Mouse (Mus musculus) embryonic facial prominence, embryonic 10.5 days (tissue): ENCODE data around the gene Crybg3. TPM values are rescaled to one million over a fixed set of nuclear protein-coding genes. Genes with fewer than 3 reads are reported as not detected.

ENCODE experiments used
- DNase-seq: peaks from one replicate; pipeline ENCODE4 v3.0.0-alpha.2; 2017; ENCODE audit warnings: low spot score
- H3K27ac ChIP-seq: fragments of 300-500 bp; sonication (generic); replicated peaks from 2 replicates; pipeline ENCODE4 v1.5.1; 2016; ENCODE audit warnings: mild to moderate bottlenecking
- H3K27me3 ChIP-seq: fragments of 300-500 bp; sonication (generic); replicated peaks from 2 replicates; pipeline ENCODE4 v1.6.1; 2016; ENCODE audit warnings: low read depth, mild to moderate bottlenecking; ENCODE audit not compliant: poor library complexity, severe bottlenecking
- H3K36me3 ChIP-seq: fragments of 300-500 bp; sonication (generic); replicated peaks from 2 replicates; pipeline ENCODE4 v1.6.1; 2016; ENCODE audit warnings: mild to moderate bottlenecking, moderate library complexity
- H3K4me1 ChIP-seq: fragments of 300-500 bp; sonication (generic); 2 replicates; pipeline ENCODE4 v1.6.1; 2016
- H3K4me3 ChIP-seq: fragments of 300-500 bp; sonication (generic); 2 replicates; pipeline ENCODE4 v1.5.1; 2016; ENCODE audit warnings: mild to moderate bottlenecking, moderate library complexity
- H3K9me3 ChIP-seq: fragments of 300-500 bp; sonication (generic); 2 replicates; pipeline ENCODE4 v1.6.1; 2016; ENCODE audit warnings: mild to moderate bottlenecking
- WGBS: fragments of 180-500 bp; shearing (Covaris S2); methylation state at CpG from one replicate; pipeline ENCODE4 v1.1.7; 2016; 5-methylcytosine and 5-hydroxymethylcytosine counted together
- polyA plus RNA-seq: library from polyadenylated mRNA; unstranded; fragments of >200 nt; fragmentation: Nextera tagmentation; extraction: Ambion mirVana; gene quantifications from 2 replicates; pipeline ENCODE4 v1.2.1, GENCODE M21; 2016

Crybg3 gene
- polyA plus RNA-seq, 1 experiment from 2014 or later, result 7.1 TPM

- Histone ChIP-seq H3K36me3 (no peaks in the 10 kb centered on the region), H3K27me3 (no peaks in the 10 kb centered on the region), H3K4me3 (no peak overlapping the region), H3K27ac (no peak overlapping the region), H3K4me1 (no peaks in the 10 kb centered on the region), H3K9me3 (no peaks in the 10 kb centered on the region)
- DNase-seq, result no peak
- 96% methylated on average over 8 of the region's 8 CpGs for WGBS
Measured at GRCm38 (mm10) chr16:59570807-59571206, 30.0 kb downstream of the Crybg3 start.

GRCm38 (mm10) chr16:59569837-59570236 is 30.9 kb downstream of the Crybg3 start:
- no peaks in the 10 kb centered on the region for H3K27me3 ChIP-seq
- 66% methylated on average over 8 of the region's 8 CpGs for WGBS
- no peaks in the 10 kb centered on the region for H3K4me1 ChIP-seq
- H3K27ac ChIP-seq, result no peak overlapping the region
- H3K36me3 ChIP-seq, result peaks cover 5% of the 10 kb centered on the region; the same call in 1 of the 2 replicates
- no peak for DNase-seq
- no peaks in the 10 kb centered on the region for H3K9me3 ChIP-seq
- no peak overlapping the region for H3K4me3 ChIP-seq

- 72% methylated on average over 10 of the region's 10 CpGs for WGBS
- Histone ChIP-seq H3K27me3 (no peaks in the 10 kb centered on the region), H3K4me3 (no peak overlapping the region), H3K27ac (no peak overlapping the region), H3K36me3 (peaks cover 7% of the 10 kb centered on the region; the same call in 1 of the 2 replicates), H3K4me1 (no peaks in the 10 kb centered on the region), H3K9me3 (no peaks in the 10 kb centered on the region)
- no peak for DNase-seq
Measured at GRCm38 (mm10) chr16:59567721-59568381, 32.9 kb downstream of the Crybg3 start.

- peaks cover 7% of the 10 kb centered on the region; the same call in 1 of the 2 replicates for H3K36me3 ChIP-seq
- DNase-seq, result no peak
- H3K4me3 ChIP-seq, result no peak overlapping the region
- H3K27ac ChIP-seq, result no peak overlapping the region
- H3K9me3 ChIP-seq, result no peaks in the 10 kb centered on the region
- 86% methylated on average over 4 of the region's 4 CpGs for WGBS
- no peaks in the 10 kb centered on the region for H3K27me3 ChIP-seq
- no peaks in the 10 kb centered on the region for H3K4me1 ChIP-seq
Measured at GRCm38 (mm10) chr16:59566437-59566836, 34.3 kb downstream of the Crybg3 start.

- Histone ChIP-seq H3K27me3 (no peaks in the 10 kb centered on the region), H3K4me1 (no peaks in the 10 kb centered on the region), H3K9me3 (no peaks in the 10 kb centered on the region), H3K36me3 (peaks cover 7% of the 10 kb centered on the region; the same call in 1 of the 2 replicates), H3K27ac (no peak overlapping the region), H3K4me3 (no peak overlapping the region)
- DNase-seq, result no peak
- 83% methylated on average over 2 of the region's 2 CpGs for WGBS
Measured at GRCm38 (mm10) chr16:59565631-59566030, 35.1 kb downstream of the Crybg3 start.

- H3K27me3 ChIP-seq, result no peaks in the 10 kb centered on the region
- H3K36me3 ChIP-seq, result peaks cover 16% of the 10 kb centered on the region; the same call in 1 of the 2 replicates
- no peak overlapping the region for H3K27ac ChIP-seq
- no peaks in the 10 kb centered on the region for H3K9me3 ChIP-seq
- no peak for DNase-seq
- no peaks in the 10 kb centered on the region for H3K4me1 ChIP-seq
- 56% methylated on average over 5 of the region's 5 CpGs for WGBS
- no peak overlapping the region for H3K4me3 ChIP-seq
Measured at GRCm38 (mm10) chr16:59564025-59564424, 36.8 kb downstream of the Crybg3 start.

- Histone ChIP-seq H3K9me3 (no peaks in the 10 kb centered on the region), H3K27me3 (no peaks in the 10 kb centered on the region), H3K4me3 (no peak overlapping the region), H3K36me3 (peaks cover 42% of the 10 kb centered on the region), H3K27ac (no peak overlapping the region), H3K4me1 (no peaks in the 10 kb centered on the region)
- WGBS, result 88% methylated on average over 22 of the region's 22 CpGs
- DNase-seq, result no peak
Measured at GRCm38 (mm10) chr16:59559300-59560200, 41.2 kb downstream of the Crybg3 start.

GRCm38 (mm10) chr16:59558916-59559299 is 41.9 kb downstream of the Crybg3 start:
- H3K9me3 ChIP-seq, result no peaks in the 10 kb centered on the region
- WGBS, result 95% methylated on average over 10 of the region's 10 CpGs
- no peaks in the 10 kb centered on the region for H3K4me1 ChIP-seq
- DNase-seq, result no peak
- H3K27ac ChIP-seq, result no peak overlapping the region
- H3K36me3 ChIP-seq, result peaks cover 49% of the 10 kb centered on the region
- no peaks in the 10 kb centered on the region for H3K27me3 ChIP-seq
- no peak overlapping the region for H3K4me3 ChIP-seq

GRCm38 (mm10) chr16:59553490-59554161 is 47.2 kb downstream of the Crybg3 start:
- WGBS, result 81% methylated on average over 12 of the region's 12 CpGs
- H3K27me3 ChIP-seq, result no peaks in the 10 kb centered on the region
- H3K36me3 ChIP-seq, result peaks cover 40% of the 10 kb centered on the region
- H3K4me1 ChIP-seq, result no peaks in the 10 kb centered on the region
- no peak for DNase-seq
- no peak overlapping the region for H3K4me3 ChIP-seq
- no peak overlapping the region for H3K27ac ChIP-seq
- H3K9me3 ChIP-seq, result no peaks in the 10 kb centered on the region

- Histone ChIP-seq H3K4me1 (peaks cover 11% of the 10 kb centered on the region), H3K9me3 (no peaks in the 10 kb centered on the region), H3K4me3 (no peak overlapping the region), H3K36me3 (peaks cover 24% of the 10 kb centered on the region), H3K27me3 (no peaks in the 10 kb centered on the region), H3K27ac (no peak overlapping the region)
- DNase-seq, result no peak
- 88% methylated on average over 5 of the region's 5 CpGs for WGBS
Measured at GRCm38 (mm10) chr16:59551507-59551906, 49.3 kb downstream of the Crybg3 start.

GRCm38 (mm10) chr16:59549631-59550030 is 51.1 kb downstream of the Crybg3 start:
- 86% methylated on average over 15 of the region's 15 CpGs for WGBS
- H3K27ac ChIP-seq, result no peak overlapping the region
- H3K9me3 ChIP-seq, result no peaks in the 10 kb centered on the region
- no peak for DNase-seq
- H3K27me3 ChIP-seq, result no peaks in the 10 kb centered on the region
- peaks cover 10% of the 10 kb centered on the region for H3K36me3 ChIP-seq
- no peak overlapping the region for H3K4me3 ChIP-seq
- peaks cover 11% of the 10 kb centered on the region for H3K4me1 ChIP-seq

GRCm38 (mm10) chr16:59548582-59548947 is 52.2 kb downstream of the Crybg3 start:
- WGBS, result 95% methylated on average over 4 of the region's 4 CpGs

More at GRCm38 (mm10) chr16:59548582-59548947, 52.2 kb downstream of the Crybg3 start:
- Histone ChIP-seq H3K27ac (no peak overlapping the region), H3K36me3 (no peaks in the 10 kb centered on the region; the same call in 1 of the 2 replicates), H3K4me1 (peaks cover 20% of the 10 kb centered on the region), H3K9me3 (no peaks in the 10 kb centered on the region), H3K4me3 (no peak overlapping the region), H3K27me3 (no peaks in the 10 kb centered on the region)
- DNase-seq, result no peak
